Mouse (Mus musculus): Measurements from ENCODE around the gene H2-K1.
"Not testable (repeated sequence)": the region's sequence is repeated elsewhere in the genome, so short reads cannot be mapped to it uniquely, and the experiment has no call there.

Gene H2-K1

DNA sequence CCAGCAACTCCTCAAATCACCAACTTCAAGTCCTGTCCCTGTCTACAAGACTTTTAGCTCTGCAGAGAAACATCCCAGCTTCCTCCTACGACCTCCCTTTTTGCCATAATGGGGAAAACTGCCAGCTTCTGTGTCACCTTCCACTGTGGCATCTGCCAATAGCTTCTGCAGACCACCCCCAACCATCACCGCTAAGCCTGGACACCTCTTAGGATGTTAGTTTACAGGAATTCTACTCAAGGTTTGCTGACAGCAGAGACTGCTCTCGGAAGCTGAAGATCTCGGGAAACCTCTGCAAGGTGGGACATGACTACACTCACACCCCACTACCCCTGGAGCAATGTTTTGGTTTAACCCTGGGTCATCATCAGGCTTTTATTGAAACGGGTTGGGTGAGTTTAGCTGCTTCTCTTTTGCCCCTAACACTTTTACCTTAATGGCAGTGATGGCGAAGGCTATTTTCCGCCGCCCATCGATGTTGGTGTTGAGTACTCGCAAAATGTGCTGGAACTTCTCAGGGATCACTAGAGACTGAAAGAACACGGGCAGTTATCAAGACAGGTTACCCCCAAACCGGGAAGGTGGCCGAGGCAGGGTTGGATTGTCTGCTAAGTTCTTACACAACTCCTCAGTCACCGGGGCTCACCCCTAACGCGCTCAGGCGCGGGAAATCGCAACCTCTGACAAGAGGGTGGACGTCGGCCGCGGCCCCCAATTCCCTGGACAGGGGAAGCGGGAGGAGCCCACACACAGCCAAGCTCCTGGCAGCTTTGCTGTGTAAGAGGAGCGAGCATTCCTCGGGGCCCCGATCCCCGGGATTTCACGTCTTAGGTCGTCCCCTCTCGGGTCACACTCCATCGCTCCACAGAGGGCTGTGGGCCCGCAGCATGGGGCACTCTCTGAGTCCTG is 45.2 kb downstream of the H2-K1 start:
- no peak for DNase-seq (ENCODE audit: low spot score)

DNA sequence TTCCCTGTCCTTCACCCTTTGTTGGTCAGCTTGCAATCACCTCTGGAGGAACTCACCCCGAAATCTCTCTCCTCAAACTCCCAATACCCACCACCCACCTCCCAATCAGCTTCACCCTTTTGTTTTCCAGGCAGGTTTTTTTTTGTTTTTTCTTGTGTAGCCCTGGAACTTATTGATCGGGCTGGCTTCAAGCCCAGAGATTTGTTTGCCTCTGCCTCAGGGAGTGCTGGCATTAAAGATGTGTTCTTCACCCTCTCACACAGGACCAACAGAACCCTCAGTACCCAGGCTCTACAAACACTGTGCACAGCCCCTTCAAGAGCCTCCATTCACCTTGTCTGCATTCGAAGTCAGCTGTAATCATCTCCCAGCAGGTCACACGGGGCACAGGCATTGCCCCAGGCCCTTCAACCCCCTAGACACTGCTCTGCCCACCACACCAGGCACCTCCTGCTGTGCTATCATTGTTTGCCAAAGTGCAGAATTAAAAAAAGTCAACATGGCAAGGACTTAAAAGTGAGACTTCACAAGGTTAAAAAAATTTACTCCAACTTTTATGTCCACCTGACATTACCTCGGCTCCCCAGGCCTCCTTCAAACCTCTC is 46.1 kb downstream of the H2-K1 start:
- no peak for DNase-seq (ENCODE audit: low spot score)

DNA sequence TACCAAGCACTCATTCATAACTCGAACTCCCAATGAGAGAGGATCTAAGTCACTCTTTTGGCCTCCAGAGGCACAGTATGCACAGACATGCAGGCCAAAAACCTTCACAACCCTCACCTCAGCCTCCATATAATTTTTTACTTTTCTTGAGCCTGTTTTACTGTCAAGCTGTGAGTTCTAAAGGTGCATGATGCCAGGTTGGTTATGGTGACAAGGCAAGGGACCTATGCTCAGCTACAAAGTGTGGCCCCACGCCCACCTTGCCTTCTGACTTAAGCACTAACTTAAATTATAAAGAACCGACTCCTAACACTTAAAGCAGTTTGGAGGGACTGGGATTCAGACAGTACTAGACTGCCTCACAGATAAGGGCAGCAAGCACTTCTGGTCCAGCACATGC is 46.8 kb downstream of the H2-K1 start:
- no peak for DNase-seq (ENCODE audit: low spot score)

DNA sequence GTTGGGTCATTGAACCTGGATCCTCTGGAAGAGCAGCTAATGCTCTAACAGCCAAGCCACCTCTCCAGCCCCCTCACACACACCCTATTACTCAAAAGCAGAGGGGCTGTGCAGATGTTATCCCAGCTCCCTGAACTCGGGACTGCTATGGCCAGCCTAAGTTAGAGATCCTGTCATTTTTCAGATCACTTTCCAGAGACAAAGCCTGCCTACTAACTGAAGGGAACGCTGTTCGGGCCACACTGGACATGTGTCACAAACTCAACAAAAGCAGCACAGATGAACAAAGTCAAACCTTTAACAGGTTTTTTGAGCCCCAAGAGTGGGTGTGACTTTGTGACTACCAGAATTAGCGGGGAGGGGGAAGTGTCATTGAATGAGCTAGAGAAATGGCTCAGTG is 47.3 kb downstream of the H2-K1 start:
- no peak for DNase-seq (ENCODE audit: low spot score)

DNA sequence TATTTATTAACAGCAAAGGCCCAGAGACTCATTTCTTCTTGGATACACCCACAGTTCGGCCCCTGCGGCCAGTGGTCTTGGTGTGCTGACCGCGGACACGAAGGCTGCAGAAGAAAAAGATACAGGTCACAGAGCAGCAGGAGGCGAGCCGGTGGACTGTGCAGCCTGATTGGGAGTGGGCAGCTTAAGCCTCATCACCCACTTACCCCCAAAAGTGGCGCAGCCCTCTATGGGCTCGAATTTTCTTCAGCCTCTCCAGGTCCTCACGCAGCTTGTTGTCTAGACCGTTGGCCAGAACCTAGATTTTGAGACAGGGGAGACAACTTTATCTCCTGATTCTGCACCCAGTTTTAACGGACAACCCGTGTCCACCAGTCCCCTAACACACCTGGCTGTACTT is 48.1 kb downstream of the H2-K1 start:
- DNase-seq (ENCODE audit: low spot score) = not testable (repeated sequence)

DNA sequence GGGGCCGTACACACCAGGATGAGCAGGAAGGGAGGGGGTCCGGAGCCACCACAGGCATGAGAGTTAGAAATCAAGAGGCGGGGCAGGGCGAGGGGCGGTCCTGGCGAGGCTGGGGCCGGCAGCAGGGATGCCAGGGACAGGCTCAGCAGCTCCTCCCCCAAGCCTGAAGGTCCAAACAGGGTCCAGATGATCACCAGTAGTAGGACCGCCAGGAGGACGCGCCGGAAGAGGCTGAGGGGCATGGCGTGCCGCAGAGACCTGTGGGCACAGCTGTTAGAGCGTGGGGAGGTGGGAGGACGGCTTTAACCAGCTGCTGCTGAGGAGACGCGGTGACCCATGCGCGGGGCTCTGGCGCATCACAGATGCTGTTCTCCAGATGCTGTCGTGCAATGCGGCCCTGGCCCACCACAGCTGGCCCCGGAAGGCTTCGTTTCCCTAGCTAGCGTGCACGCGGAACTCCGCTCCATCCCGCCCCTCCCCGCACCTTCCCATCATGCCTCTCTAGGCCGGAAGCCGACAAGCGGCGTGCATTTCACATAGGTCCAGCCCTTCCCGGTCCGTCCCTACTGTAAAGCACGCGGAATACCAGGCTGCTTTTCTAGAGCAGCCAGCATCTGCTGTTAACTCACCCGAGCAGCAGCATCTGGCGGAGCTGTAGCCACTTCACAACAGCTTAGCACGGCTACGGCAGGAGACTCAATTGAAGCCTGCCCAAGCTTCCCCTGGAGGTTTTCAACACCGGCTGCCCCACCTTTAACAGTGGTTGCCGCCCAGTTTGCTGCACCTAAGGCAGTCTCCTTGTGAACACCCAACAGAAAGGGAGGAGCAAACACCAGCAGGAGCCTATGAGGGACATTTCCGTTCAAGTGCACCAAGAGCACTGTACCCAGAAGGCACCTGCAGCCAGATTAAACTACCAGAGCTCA is 48.9 kb downstream of the H2-K1 start, which contains the start of gene B3galt4:
TSS of gene B3galt4 (minus strand) at position 468 of the 926 bp plus-strand sequence.
- DNase-seq (ENCODE audit: low spot score) = peak; percentile 83

DNA sequence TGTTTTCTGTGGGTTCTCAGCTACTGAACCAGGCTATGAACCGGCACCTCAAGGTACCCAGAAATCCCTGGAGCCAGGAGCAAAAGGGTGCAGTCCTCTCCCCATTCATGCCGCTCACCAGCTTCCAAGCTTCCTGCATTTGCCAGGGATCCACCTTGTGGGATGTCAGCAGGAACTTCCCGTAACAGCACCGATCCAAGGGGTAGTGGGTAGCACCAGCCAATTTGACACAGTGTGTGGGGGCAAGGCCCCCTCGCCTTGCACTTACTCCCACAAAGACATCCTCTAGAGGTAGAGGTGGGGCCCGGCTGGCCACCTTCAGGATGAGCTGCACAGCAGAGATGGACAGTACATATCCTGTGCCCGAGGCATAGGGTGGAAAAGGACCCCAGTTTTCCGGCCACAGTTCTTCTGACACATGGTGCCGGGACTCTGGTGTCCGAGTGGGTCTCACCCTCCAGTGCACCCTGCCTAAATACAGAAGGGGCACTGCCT is 50.0 kb downstream of the H2-K1 start:
- DNase-seq (ENCODE audit: low spot score) = no peak

DNA sequence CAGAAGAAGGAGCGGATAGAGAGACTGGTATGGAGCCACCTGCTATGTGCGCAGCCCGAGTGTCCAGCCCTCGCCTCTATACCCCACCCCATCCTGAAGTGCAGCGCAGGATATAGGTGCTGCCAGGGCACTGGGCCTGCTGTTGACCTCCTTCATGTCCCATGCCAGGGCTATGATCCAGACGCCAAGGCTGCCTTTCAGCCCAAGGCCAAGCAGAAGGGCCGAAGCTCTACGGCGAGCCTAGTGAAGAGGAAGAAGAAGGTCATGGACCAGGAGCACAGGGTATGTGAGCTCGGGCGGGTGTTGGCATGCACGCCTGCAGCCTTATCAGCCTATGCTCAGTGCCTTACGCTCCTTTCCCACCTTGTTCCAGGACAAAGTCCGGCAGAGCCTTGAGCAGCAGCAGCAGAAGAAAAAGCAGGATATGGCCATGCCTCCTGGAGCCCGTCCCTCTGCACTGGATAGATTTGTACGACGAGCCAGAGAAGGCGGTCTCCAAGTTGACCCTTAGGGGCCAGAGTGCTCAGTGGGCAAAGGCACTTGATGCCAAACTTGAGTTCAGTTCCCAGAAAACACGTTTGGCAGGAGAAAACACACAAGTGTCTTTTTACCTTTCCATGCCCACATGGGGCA is 51.1 kb downstream of the H2-K1 start:
- DNase-seq (ENCODE audit: low spot score) = no peak

DNA sequence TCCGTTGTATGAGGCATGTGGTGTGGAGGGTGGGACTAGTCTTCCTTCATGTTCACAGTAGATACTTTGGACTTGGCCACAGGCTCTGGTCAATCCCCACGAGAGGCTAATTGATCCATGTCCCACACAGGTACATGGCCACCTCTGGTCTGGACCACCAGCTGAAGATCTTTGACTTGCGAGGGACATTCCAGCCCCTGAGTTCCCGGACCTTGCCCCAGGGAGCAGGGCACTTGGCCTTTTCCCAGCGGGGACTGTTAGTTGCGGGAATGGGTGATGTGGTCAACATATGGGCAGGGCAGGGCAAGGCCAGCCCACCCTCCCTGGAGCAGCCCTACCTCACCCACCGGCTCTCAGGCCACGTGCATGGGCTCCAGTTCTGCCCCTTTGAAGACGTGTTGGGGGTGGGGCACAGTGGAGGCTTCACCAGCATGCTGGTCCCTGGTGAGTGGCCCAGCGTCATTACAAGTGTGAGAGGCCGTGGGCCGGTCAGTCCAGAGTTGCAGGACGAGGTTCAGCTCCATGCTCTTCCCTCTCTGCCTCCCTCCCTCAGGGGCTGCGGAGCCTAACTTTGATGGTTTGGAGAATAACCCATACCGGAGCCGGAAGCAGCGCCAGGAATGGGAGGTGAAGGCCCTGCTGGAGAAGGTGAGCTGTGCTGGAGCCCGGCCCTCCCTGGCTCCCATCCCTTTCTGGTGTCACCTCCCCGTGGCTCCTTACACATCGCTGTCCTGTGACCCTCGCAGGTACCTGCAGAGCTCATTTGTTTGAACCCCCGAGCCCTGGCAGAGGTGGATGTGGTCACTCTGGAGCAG is 51.9 kb downstream of the H2-K1 start:
- no peak for DNase-seq (ENCODE audit: low spot score)

DNA sequence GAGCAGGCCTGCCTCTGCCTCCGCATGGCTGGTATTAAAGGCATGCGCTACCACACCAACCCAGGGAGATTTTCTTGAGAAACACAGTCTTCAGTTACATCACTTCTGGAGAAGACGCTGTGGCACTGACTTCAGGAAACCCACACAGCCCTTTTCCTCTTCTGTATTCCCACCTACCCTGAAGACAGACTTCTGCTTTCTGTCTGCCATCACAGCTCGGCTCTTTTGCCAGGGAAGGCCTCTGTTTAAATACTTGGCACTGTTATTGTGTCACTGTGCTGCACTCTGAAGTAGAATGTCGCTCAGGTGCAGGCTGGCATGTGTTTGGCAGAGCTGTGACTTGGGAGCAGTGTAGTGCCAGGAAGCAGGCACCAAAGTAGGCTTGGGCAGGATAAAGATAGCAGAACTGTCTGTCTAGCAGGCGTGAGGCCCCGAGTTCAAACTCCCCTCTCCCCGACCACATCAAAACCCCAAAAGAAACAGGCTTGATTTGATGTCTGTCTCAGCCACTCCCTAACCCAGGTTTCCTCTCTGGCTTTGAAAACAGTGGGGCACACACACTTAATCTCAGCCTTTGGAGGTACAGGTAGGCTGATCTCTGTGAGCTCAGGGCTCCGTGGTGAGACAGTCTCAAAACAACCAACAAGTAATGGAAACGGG is 52.6 kb downstream of the H2-K1 start:
- DNase-seq (ENCODE audit: low spot score) = no peak

Measured in urinary bladder, postnatal 14 days (tissue).